Mouse (Mus musculus) MN1 (cell line): ENCODE results near the gene BC034090.
"Not testable (repeated sequence)": the region's sequence is repeated elsewhere in the genome, so short reads cannot be mapped to it uniquely, and the experiment has no call there.

Experiments
- DNase-seq: peaks from one replicate; pipeline ENCODE4 v3.0.0-alpha.2; 2016; ENCODE audit warnings: low spot score

The BC034090 gene

DNA sequence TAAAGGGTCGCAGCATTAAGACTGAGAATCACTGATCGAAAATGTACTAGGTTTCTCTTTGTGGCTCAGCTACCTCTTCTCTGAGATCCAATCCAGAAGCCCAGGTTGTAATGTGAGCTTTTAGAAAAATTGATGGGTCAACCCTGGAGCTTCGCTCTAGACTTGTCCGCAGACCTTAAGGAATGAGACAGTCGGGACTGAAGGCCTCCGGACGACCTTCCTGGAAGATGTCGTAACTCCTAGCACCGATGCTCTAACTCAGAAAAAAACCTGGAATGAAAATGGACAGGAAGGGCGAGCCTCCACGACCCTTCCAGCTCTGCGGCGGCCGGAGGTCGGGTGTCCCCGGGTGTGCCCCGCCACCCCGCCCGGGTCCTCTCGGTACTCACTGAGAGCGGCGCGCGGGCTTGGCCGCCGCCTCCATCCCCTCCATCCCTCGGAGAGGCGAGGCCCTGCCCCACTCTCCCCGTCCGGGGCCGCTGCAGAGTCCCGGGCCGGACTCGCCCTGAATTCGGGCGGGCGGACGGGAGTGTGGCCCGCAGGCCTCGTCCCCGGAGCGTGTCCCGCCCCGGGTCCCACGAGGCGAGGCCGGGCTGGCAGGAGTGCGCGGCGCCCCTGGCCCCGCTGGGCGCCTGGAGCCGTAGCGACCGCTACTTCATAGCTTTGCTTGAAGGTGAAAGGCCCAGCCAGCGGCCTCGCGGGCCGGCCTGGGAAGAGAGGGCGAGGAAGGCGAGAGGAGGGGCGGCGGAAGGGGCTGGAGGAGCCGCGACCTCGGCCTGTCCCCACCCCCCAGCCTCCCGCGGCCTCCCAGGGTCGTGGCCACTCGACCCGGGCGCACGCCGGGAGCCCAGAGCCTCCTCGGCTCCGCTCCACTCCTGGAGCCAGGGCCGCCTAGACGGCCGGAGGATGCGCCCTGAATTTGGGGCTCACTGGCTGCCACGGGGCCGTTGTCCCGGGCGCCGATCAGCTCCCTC is at the start of gene BC034090:
Gene BC034090 (minus strand): TSS at position 648 of the 974 bp plus-strand sequence.
- no peak for DNase-seq

DNA sequence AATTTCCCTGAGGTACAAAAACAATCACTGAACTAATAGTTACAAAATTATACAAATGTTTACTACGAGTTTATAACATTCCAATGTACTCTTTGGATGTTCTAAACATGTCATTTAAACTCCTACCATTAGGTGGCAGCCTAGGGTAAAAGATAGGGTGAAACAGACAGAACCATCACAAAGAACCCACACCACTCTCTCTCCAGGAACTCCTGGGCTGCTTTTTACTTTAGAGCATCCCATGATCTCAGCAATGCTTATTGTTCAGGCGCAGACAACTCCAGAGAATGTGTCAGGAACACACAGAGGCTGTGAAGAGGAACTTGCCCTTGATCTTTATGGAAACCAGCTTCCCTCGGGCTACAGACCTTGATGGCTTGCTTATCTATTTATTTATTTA is 49.2 kb upstream of the BC034090 start:
- peak; percentile 87 for DNase-seq

DNA sequence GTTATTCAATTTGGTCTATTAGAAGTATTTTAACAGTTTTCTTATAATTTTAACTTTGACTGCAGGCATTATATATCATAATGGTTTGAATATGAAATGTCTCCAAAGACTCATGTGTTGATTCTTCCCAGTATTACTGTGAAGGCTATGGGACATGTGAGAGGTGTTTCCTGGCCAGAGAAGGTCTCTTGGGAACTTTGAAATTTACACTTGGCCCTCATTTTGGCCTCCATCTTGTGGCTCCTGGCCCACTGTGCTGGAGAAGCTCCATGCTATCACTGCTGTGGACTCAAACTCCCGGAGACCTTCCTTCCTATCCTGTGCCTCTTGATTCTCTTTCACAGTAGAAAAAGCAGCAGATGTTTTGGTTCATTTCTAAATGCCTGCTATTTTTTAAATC is 45.2 kb upstream of the BC034090 start:
- DNase-seq: no peak

DNA sequence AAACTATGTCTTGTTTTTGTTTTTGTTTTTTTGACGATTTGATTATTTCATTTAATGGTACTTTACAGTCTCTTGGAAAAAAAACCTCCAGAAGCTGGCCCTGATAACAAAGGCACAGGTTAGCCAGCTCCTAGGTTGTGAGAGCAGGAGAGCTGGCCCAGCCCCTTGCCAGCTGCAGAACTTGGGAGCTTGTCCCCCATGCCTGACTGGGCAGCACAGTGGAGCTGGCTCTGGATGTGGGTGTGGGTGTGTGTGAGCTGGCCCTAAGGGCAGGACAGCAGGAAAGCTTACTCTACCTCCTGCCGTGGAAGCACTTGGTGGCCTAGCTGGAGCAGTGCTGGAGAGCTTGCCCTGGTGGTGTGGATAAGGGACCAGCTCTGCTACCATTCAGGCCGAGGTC is 43.8 kb upstream of the BC034090 start:
- no peak for DNase-seq

DNA sequence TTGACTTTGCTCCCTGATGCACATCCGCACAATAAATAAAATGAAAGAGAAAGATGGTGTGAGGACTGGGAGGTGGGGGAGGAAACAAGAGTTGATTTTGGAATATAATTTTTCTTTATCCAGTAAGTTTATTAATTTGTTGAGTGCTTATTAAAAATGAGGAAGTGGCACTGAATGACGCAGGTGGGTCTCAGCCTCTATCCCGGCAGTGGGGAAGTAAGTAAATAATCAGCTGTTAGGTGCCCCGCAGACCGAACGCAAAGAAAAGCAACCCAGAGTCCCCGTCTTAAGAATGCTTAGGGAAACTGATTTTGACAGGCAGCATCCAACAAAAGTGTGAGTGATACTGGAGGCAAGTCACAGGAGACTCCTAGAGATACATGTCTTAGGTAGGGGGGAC is 39.6 kb upstream of the BC034090 start:
- DNase-seq: no peak

DNA sequence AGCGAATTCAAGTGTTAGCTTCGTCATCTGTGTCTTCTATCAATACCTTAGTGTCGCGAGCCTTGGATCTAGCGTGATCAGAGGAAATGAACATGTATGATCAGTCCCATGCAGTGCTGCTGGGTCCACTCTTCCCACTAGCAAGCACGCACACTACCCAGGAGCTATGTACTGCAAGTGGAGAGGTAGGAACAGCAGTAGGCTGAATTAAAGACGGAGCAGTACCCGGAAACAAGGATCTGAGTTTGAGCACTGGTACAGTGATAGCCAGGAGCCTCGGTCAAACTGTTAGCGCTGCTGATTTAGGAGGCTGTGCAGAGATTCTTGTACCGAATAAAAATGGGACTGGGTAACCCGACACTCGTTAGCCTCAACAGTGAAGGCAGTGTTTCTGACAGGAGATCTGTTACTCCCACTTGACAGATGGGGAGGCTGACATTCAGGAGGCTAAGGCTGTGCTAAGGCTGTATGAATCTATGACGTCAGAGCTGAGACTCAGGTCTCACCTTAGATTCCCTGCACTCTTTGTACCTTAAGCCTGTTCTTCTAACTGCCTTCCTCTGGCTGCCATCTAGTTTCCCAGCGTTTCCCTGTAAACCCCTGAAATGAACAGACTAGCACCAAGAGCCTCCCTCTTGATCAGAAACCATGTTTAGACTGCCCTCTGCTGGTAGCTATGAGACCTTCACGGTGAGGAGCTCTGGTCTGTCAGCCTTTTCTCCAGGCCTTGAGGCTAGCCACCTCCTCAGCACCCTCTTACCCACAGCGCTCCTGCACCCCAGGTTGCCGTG is 37.0 kb upstream of the BC034090 start:
- DNase-seq: peak; percentile 90

DNA sequence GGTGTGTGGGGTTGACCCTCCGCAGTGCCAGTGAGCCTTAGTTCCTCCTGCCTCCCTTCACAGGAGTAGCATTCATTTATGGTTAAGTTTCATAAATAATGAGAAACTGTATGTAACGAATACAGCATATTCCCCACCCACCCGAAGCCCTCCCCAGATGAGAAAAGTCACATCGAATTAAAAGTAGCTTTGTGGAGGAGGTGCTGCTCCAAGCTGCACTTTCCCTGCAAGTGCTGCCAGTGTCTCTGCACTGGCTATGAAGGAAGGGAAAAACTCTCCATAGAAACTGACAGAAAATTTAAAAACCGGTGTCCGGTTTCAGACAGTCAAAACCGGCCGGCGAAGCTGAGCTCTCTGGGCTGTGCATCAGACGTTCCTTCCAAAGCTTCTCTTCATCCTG is 36.1 kb upstream of the BC034090 start:
- no peak for DNase-seq

DNA sequence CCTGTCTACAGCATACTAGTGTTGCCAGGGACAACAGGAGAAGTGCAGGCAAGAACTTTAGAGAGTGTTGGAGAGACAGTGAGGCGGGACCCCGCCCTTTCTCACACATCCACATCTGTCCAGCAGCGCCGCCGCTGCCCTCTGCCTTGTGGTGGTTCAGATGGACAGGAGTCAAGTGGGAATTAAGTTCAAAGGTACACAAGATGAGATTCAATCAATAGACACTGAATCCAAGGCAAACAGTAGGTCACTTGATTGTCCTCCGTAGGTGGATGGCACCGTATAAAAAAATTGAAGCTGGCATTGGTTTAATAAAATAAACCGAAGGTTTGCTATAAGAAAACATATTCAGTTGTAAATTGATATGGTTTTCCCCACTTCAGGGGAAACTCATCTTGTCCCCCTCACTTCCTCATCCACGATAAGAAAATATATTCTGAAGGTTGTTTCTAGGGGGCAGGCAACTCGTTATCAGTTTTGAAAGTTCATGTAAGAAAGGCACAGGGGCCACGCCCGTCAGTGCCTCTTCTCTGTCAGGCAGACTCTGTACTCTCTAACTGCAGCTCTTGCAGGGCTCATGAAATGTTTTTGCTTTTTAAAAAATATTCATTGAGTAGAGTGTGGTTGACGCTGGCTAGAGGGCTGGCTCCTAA is 32.3 kb upstream of the BC034090 start:
- DNase-seq: no peak

DNA sequence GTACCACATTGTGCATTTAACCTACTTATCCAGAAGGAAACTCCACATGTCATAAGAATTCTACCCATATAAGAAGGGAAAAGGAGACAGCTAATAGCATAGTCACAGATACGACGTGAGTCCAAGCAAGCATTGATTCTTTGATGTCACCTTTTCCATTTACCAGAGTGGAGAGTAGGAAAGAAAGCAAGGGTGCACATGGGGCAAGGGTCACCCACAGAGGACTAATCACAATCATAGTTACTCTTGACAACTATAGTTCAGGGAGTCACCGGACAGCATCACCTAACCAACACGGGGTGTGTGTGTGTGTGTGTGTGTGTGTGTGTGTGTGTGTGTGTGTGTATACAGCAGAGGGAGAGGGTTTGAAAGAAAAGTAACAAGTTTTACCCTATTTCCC is 31.5 kb upstream of the BC034090 start:
- no peak for DNase-seq

DNA sequence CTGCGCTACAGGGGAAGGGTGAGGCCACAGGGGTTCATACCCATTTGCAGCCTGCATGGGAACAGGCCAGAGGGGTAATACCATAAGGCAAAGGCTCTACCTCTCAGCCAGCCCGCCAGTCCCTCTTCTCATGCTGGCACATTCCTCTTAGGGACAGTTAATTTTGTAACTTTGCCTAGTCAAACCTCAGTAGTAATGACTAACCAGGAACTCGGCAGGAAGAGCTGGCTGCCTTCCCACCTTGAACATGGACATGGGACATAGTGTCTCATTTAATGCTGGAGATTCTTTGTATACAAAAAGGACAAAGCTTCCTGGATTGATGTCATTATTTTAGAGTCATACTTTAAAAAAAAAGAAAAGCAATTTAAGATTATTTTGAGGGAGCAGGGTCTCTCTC is 30.7 kb upstream of the BC034090 start:
- DNase-seq: no peak

DNA sequence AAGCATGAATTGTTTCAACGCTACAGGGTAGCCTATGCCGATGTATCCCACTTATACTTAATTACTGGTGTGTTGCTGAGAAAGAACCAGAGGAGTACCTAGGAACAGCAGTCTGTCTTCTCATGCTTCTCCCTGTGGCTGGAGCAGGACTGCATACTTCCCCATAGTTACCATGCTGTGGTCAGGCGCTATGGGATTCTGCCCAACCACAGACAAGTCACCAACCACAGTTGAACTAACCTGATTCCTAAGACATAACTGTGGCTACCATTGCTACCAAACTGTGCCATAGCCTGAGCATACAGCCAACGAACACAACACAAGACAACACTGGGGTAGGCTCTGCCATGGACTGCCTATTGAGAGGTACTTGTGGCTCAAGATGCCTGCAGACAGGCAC is 28.7 kb upstream of the BC034090 start:
- DNase-seq: no peak

DNA sequence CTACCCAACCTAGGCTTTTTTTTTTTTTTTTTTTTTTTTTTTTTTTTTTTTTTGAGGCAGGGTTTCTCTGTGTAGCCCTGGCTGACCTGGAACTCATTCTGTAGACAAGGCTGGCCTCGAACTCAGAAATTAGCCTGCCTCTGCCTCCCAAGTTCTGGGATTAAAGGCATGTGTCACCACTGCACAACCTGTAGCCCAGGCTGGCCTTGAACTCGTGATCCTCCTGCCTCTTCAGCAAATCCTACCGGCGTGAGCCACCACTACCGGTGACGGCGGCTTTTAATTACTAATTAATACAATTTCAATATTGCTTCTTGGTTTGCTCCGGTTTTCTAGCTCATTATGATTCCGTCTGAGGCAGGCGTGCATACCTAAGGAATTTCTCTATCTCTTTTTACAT is 18.3 kb upstream of the BC034090 start:
- DNase-seq: not testable (repeated sequence)

DNA sequence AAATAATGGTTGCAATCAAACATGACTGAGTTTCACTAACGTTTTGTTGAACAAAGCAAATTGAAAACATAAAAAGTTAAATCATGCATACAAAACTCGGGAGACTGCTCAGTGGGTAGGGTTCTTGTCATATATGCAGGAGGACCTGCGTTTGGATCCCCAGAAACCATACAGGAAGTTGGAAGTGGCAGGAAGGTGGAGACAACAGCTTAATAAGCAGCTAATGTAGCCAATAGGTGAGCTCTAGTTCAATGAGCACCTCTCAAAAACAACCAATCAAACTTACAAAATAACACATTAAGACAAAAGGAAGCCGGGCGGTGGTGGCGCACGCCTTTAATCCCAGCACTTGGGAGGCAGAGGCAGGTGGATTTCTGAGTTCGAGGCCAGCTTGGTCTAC is 10.1 kb upstream of the BC034090 start:
- no peak for DNase-seq

DNA sequence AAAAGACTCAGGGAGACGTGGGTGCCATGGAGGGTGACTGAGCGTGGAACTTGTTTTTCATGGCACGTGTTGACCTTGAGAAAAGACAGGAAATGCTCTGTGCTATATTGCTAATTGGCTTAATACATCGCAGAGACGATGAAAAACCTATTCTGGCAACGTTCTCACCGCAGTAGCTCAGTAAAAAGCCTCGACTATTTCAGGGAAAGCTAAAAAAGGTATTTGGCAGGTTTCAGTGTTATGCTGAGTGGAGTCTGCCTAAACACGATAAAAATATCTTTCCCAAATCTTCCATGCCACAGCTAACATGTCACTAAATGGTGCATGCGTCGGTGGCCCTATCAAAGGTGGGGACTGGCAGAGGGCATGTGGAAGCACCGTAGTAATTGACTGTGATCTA is 8.9 kb upstream of the BC034090 start:
- DNase-seq: peak; percentile 36

DNA sequence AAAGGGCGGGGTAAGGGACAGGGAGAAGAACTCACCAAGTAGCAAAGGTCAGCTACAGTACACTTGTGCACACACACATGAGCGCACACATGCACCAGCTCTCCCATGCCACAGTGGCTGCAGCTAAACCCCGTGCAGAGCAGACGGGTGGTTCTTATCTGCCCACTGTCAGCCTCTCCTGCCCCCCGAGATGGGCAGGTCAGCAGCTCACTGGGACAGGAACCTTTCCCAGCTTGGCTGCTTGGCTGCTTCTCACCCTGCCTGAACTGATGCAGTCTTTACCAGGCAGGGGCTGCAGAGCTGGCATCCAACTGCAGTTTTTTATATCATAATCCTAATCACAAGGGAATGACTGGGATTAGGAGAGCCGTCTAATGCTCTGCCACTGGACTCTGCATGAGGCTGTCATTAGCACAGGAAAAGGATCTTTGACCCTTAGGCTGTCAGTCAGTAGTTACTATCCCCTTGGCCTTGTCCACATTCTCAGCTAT is 8.4 kb upstream of the BC034090 start:
- DNase-seq: peak; percentile 13

DNA sequence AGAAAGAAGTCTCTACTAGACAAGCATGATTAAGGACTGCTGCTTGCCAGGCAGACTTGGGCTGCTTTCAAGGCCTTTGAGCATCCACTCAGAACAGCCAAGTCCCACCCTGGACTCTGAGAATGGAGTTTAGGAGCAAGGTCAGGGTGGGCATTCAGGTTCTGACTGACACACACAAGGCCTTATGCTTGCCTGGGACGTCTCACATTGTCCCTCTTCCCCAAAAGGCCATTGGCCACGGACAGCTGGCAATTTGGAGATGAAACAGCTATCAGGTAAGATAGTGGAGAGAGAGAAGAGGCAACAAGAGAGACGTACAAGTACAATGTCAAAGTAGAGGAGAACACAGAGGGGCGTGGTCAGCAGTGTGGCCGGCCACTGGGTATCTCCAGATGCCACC is 7.4 kb upstream of the BC034090 start:
- DNase-seq: no peak

DNA sequence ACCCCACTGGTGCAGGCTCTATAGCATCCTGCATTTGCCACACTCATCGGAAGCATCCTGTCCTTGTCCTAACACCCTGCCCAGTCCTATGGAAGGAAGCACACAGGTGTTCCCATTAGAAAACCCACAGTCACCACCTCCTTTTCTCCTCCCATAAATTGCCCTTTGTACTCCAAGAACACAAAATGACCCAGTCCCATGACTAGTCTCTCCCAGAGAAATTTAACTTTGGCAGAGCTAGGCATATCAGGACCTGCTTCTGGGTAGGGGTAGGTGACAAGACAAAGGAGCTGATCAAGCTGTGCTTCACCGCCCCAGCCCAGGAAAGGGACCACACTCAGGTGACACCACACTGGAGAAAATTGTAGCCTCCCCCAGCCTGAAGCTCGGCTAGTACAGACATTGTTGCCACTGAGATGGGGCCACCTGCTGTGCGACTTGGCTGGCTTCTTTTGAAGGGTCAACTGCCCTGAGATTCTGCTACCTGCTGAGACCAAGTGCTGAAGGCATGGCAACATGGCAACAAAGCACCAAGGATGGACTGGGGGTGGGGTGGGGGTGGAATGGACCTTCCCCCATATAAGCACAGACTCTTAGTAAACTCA is 6.4 kb upstream of the BC034090 start:
- no peak for DNase-seq

DNA sequence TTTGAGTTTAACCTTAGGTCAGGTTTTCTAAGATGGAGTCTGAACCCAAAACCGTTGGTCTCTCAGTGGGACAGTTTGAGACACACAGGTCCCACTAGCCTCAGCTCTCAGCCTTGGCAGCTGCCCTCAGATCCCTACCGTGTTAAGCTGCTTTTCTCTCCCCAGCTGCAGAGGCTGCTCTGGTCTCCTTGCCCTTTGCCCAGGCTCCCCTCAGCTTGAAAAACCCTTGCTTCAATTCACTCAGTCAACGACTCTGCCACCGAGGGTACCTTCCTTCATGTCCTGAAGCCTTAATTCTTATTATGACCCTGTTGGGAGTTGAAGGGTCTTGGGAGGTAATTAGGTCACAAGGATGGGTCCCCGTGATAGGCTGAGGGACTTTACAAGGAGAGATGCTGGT is 5.7 kb upstream of the BC034090 start:
- no peak for DNase-seq

DNA sequence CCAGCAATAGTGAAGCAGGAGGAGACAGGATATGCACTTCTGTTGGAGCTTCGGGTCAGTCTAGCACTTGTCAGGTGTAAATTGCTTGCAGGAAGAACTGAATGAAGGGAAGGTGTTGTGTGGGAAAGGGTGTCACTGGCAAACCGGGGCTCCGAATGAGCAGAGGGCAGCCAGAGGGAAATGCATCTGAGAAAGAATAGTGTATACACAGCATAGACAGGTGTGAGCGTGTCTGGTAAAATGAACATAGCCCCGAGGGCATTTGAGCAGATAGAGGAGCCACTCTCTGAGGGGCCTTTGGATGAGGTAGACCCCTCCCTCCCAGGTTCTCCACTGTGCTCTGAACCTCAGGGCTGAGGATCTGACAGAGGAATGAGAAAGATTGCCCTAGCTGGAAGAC is 3.8 kb upstream of the BC034090 start:
- no peak for DNase-seq

DNA sequence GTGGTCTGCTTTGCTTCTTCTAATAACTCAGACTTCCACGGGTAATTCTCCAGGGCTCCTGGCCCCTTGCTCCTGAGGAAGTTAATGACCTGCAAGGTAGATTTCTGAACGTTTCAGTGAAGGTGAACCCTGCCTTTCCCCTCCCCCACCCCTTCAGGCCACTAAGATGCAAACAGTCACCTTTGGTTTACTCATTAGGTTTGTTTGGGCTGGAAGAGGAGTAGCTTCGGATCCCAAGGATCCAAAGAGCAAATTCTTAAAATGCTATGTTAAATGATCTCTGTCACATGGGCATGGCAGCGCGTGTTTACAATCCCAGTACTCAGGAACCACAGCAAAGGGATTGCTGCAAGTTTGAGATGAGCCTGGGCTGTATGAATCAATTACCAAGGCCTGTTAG is 3.2 kb upstream of the BC034090 start:
- no peak for DNase-seq

DNA sequence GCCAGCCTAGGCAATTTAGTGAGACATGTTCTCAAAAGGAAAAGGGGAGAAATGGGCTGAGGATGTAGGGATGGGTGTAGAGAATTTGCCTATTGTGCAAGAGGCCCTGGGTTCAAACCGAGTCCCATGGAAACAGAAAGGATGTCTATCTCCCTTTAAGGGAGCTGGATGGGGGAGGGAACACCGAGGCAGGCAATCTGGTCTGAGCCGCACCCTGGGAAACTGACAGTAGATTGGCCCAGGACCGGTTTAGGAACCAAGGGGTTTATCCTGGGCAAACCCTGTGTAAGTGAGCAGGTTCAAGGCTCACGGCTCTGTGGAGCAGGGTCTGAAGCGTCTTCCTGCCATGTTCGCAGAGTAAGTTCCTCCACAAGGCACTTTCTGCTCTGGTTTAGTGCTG is 1.3 kb upstream of the BC034090 start:
- DNase-seq: no peak

DNA sequence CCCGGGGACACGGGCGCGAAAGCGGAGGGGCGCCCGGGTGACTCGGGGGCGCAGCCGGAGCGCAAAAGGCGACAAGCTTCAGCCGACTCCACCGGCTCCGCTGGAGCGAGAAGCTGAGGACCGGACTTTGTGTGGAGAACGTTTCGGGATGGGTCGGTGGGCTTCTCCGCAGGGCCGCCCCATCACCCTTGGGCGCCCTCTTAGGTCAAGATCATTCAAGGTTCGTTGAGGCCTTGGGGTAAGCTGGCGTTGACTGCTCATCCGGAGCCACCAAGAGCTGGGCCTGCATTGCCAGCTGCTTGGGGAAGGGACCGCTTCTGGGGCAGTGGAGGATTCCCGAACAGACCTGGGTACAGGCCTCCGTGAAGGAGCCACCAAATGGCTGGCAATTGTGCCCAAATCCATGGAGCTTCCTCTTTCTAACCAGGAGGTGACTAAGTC is 547 bp upstream of the BC034090 start:
- no peak for DNase-seq
